Mouse (Mus musculus) mouse embryonic stem cell (cell line): Measurements from ENCODE around the gene Socs1.

ENCODE experiments used
- in situ Hi-C, 2 experiments: fragments of 300-500 bp; cut with MboI; formaldehyde crosslinking; loops; 1 replicate in 1 of 2; 3 replicates in 1 of 2; pipeline ENCODE4 v1.14.3; 2019 to 2020; ENCODE audit warnings: low sequenced_read_pairs in 2 of 2, low pct_unique_long_range_greater_than_20kb in 1 of 2, mixed read lengths in 1 of 2; ENCODE audit not compliant: unreplicated experiment in 1 of 2

Gene Socs1

DNA sequence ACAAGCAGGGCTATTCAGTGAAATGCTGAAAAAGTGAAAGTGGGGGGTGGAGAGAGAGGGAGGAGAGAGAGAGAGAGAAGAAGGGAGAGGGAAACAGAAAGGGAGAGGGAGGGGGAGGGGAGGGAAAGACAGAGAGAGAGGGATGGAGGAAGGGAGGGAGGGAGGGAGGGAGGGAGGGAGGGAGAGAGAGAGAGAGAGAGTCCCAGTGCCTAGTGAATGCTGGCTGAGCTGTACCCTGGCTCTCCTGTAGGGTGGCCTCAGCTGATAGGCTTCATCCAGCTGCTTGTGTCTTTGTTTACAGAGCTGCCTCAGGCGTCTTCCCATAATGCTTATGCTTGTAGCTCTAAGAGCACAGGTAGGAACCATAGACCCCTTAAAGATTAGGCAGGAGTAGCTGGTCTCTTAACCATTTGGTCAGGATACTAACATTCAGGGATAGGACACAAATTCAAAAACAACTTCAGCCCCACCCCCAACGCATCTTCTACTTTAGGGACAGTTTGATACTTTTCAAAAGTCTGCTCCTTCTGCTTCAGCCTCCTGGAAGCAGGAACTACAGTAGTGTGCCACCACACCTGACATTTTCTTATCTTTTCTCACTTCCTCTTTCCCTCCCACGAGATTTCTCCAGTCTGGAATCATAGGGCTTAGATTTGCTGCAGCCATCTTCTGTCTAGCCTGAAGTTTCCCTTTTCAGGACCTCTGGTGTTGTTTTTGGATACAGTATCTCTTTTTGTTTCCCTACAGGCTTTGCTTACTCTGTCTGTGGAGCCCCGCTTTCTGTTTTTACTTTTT lies 14.6 kb downstream of the Socs1 start:
- in situ Hi-C loops = loop anchor here in 1 of 2 experiments (10.0 kb wide), 1 partner anchor 196 kb away; no protein-coding TSS in a partner anchor

DNA sequence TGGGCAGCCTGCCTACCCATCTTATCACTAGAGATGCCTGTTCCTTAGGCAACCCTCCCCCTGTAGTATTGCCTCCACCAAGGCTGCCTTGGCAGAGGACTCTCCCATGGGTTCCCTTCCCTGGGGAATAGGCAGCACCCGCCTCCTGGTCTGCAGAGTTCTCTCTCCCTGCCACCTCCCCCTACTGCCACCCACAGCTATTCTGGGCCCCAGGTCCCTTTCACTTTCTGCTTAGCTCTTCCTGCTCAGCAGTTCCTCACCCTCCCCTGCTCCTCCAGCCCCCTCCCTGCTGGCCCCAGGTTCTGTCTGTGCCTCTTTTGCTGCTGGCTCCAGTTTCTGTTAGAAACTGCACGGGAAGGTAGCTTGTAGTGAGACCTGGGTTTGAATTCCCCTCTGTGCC lies 15.7 kb downstream of the Socs1 start:
- in situ Hi-C loops = loop anchor here in 1 of 2 experiments (10.0 kb wide), 1 partner anchor 195 kb away; no protein-coding TSS in a partner anchor

DNA sequence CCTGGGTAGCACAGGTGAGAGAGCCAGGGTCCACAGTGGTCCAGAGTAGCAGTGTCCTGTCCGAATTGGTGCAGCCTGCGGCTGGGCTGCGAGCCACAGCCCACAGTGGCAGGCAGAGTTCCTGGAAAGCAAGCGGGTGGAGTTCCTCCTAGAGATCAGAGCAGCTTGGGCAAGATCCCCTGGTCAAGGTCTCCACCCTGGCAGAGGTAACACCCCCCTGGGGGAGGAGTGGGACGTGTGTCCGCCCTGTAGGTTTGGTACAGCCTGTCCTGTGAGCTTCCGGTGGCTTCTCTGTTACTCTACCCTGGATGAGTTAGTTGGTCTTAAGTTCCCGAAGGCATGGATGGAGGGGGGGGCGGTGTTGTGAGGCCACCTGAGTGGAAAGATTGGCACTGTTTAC lies 16.5 kb downstream of the Socs1 start:
- in situ Hi-C loops = no loop called here

DNA sequence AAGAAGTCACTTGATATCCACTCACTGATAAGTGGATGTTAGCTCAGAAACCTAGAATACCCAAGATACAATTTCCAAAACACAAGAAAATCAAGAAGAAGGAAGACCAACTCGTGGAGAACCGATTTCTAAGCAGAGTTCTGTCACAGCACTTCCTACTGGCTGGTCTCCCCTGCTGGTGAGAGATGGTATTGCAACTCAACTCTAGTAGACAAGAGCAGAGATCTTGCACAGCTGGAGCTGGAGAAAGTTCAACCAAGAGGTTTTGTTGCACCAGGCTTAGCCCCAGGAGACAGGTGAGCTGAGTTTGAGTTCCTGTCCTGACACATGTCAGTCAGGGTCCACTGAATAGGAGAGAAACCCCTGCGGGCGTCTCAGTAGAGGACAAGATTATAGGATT lies 18.2 kb downstream of the Socs1 start:
- in situ Hi-C loops = no loop called here

DNA sequence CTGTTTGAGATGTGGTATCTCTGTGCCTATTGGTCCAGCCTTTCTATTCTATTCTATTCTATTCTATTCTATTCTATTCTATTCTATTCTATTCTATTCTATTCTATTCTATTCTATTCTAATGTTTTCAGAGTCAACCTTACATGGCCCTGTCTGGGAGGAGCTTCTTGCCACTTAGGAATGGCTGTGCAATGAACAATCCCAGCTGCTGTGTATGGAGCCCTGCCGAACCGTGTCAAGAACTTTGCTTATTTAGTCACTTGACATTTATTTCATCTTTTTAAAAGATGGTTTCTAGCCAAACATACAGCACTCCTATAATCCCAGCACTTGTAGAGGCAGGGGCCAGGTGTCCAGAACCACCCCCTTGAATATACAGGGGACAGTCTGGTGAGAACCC lies 21.0 kb downstream of the Socs1 start:
- in situ Hi-C loops = no loop called here

DNA sequence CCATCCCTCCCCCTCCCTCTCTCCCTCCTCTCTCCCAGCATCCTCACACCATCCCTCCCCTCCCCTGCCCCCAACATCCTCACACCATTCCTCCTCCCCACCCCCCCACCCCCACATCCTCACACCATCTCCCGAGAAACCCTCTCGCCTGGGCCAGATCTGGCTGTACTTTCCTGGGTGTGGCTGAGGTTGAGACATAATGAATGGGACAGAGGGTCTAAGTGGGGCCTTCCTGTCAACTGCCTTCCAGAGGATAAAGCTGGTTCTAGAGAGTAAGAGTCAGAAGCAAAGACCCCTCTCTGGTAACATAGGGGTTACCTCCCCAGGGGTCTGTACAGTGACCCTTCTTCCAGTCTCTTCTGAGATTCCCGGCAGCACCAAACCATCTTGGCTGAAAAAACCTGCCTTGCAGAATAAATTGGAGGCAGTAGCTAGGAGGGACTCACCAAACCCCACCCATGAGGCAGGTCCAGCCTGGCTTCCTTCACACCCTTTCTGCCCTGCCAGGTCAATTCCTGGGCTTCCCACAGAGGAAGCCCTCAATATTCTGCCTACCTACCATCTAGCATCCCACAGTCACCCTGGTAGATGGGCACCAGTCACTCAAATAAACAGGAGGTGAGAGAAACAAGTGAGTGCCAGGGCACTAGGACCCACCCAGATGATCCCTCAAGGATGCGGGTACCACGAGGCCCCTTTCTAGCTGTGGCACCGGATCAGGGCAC lies 21.6 kb downstream of the Socs1 start:
- in situ Hi-C loops = no loop called here

DNA sequence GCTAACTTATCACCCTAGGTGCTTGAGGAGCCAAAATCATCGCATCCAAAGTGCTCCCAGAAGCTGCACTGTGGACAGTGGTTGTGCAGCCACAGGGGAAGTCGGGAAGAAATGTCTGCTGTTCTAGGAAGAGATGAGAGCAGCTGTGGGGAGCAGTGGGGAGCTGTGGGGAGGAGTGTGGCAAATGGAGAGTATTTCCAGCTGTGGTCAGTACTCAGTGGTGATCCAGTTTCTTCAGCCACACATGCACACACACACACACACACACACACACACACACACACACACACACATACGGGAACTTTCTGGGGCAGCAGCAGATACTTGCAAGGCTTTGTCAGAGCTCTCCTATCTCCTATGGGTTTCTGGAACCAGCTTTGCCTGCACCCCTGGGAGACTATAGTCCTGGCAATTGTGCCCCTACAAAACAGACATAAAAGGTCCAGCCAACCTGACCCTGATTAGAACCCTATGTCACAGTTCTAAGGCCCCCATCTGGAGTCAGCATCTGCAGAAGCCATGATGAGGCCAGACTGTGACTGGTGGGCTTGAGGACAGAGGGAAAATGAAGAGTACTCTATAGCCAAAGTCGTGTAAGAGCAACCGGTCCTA lies 22.7 kb downstream of the Socs1 start:
- in situ Hi-C loops = no loop called here

DNA sequence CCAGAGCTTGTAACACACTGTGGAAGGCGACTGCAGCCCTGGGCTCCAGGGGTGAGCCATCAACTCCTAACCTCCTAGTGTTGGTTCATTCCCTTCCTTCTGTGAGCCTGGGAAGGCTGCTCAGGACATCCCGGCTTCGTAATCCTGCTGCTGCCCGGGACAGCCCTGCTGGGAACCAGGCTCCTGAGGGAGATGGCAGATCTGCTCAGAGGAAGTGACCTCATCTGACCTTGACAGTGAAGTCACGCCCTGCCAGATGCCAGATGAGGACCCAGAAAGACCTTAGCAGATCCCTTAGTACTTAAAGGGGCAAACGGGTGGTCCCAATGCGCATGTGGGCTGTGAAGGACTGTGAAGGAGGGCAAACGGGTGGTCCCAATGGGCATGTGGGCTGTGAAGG lies 24.2 kb downstream of the Socs1 start:
- in situ Hi-C loops = no loop called here

DNA sequence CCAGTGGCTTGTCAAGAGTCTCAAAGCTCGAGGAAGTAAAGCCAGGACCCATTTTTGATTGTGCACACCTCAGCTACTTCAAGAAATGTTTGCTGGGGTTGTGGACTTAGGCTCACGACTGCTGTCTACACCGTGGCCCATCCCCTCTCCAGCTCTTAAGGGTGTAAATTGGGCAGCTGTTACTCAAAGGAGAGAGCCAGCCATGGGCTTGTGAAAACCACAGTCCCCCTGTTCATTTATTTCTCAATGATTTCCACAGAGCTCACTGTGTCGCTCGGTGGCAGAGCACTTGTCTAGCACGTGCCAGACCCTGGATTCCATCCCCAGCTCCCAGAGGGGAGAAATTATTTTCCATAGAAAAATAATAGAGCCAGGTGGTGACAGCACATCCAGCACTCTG lies 29.2 kb downstream of the Socs1 start:
- in situ Hi-C loops = no loop called here

DNA sequence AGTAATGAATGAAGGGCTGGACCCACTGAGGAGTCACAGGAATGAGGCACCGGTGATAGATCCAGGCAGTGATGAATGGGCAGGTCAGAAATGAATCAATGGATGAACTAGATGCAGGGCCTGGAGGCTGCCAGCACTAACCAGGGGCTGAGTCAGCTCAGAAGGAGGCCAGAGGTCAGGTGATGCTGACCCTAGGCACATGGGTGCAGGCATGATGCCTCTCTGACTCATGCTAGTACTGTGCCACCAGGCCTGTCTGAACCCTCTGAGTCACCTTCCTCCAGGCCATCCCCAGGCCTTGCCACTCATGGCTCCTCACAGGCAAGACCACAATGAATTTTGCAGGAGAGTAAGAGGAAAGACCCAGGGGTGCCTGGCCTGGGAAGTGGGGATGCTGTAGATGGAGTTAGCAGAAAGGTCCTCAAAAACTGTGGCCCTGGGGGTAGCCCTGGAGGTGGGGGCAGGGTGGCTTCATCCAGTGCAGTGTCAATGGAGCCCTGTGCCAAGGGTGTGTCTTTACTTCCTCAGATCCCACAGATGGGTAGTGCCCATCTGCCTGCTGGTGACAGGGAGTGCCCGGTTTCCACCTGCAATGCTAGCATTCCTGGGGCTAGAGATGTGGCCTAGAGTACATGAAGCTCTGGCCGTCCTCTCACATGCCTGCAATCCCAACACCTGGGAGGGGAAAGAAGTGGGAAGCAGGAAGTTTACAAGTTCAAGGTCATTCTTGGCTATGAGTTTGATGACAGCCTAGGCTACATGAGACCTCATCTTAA lies 30.6 kb downstream of the Socs1 start:
- in situ Hi-C loops = no loop called here

DNA sequence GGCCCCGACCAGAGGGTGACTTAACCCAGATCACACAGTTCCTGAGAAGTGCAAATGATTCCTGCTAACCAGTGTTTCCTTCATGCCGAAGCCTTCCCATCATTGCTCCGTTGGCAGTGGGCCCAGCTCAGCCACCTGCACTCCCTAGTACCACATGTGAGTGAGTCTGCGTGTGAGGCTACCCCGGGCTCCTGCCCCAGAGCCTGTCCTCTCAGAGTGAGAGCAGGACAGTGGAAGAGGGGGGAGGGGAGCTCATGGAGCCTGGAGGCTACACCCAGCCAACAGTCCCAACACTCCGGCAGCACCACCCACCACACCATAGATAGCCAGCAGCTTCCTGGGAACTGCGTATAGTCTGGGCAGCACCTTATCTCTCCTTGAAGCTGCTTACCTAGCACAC lies 35.5 kb downstream of the Socs1 start:
- in situ Hi-C loops = no loop called here

DNA sequence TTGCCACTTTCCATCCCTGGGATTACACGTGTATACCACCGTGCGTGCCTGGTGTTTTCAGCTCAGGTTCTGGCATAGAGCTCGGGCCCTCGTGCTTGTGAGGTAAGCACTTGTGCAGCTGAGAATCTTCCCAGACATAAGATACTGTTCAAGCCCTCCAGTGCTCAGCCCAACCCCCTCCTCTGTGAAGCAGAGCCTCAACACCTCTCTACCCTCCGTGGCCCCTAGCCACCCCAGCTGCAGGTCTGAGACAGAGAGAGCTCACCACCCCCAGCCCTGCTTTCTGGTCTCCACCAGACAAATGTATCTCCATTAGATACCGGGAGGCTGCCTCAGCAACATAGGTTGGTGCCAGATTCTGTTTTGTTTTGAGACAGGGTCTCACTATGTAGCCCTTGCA lies 36.1 kb downstream of the Socs1 start:
- in situ Hi-C loops = no loop called here

DNA sequence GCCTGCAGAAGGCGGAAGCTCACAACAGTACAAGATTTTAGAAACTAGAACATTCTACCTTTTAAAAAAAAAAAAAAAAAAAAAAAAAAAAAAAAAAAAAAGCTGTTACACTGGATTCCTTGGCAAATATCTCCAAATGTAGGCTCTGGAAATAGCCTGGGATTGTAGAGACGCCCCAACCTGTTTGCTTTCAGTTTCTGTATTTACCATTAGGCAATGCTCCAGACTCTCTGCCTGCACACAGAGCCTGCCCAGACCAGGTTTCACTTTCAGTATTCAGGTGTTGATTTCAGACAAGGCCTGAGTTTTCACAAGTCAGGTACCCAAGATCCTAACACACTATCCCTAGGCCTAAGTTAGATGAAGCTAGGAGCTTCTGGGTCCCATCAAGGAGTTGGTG lies 44.3 kb downstream of the Socs1 start:
- in situ Hi-C loops = no loop called here

DNA sequence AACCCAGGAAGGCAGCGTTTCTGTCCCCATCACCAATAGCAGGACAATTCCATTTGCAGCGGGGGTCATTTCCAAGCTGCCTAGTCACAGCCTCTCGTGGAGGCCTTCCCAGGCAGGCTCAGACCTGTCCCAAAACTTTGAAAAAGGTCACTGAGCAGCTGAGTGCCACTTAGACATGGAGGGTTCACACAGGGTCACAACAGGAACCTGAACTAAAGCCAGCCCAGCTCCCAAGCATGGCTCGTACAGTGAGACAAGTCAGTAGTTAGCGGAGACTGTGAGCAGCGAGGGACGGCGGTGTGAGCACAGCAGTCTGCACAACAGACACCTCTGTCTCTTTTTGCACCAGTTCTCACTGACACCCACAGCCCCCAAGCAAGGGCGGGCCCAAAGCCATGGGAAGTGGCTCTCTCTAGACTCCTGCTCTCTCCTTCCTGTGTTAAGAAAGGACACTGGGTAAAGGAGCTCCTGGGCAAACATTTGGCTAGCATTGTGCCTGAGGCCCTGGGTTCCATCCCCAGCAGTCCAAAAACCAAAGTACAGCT lies 45.4 kb downstream of the Socs1 start:
- in situ Hi-C loops = no loop called here

DNA sequence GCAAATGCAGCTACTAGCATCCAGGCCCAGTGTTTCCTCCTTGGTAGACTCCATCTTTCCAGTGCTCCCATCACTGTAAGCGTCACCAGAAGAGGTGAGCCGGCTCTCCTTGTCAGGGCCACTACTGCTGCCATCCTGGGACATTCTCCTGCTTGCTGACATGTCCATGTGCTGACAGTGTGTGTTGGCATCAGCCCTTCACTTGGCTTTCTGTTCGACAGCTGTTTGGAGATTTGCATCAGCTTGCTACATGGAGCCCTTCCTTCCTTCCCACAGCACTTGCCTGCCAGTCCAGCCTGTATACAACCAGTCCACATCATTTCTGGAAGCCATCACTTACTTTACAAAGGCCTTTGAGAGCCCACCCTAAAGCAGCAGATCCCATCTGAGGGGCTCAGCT lies 46.5 kb downstream of the Socs1 start:
- in situ Hi-C loops = no loop called here

DNA sequence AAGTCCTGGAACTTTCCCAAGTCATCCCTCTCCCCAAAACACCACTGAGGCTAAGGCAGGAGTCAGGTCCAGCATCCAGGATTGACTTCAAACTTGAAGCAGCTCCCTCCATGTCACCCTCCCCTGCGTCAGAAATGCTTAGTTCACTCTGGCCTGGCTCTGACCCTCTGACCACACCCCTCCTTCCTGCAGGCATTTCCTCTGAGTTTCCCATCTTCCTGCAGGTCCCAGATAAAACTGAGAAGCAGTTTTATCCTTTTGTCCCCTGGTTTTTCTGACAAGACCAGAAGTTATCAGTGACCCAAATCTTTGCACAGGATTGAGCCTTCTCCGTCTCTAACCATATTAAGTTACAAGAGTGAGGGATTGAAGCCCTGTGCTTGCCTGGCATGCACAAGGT lies 47.8 kb downstream of the Socs1 start:
- in situ Hi-C loops = no loop called here

DNA sequence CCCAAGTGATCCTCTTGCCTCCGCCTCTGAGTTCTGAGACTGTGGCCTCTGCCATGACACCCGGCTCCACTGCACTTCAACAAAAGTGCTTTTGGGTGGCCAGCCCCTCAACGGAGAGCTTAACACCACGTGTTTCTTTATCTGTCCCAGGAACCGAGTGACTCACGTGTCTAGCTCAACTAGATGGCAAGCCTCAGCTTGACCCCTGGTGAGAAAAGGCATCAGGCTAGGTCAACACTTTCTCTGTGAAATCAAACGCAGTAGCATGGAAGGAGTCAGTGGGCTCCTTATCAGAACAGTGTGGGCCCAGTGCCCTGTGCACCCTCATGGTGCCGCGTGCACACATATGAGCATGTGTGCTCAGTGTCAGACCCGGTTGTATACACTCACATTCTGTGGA lies 49.0 kb downstream of the Socs1 start:
- in situ Hi-C loops = no loop called here

DNA sequence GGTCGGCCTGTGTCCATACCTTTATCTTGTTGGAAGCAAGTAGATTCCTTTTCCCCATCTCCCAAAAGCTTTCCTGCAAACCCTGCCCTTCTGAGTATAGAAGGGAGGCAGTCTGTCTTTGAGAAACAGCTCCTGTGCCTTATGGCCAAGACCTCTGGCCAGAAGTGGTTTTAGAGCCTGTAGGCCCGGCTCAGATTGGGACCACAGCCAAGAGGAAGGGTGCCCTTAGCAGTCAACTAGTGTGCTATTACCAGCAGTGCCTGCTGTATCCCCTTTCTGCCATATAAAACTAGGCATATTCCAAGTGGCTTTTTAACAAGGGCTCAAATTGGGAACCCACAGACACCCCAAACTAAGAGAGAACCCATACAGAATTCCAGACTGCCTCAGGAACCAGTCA lies 49.6 kb downstream of the Socs1 start:
- in situ Hi-C loops = no loop called here

DNA sequence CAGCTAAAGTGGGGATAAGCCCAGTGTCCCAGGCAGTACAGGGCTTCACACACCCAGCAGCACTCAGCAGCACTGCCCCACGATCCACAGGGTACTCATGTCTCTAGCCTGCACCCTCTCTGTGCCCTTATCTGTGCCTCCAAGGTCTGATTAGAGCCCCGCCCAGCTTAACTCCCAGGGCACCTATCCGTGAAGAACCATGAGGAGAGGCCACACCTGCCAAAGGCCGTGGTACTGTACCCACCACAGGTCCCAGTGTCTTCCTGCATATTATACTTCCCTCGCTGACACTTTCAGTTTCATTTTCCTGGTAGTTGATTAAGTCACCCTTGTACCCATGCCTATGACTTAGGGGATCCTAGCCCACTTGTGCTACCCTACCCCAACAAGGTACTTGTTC lies 52.9 kb downstream of the Socs1 start:
- in situ Hi-C loops = no loop called here
